Mouse (Mus musculus) heart, adult 2 months (tissue): ENCODE data around the gene Twistnb.

Source experiments
- CTCF ChIP-seq: fragments of 200-600 bp; IDR thresholded peaks from 2 replicates; pipeline ENCODE4 v1.8.1; 2022; ENCODE audit warnings: antibody characterized with exemption, mild to moderate bottlenecking, moderate library complexity
- EP300 ChIP-seq: fragments of 200-500 bp; IDR thresholded peaks from 2 replicates; pipeline ENCODE4 v1.6.1; 2011; ENCODE audit warnings: low read depth, low read length, control low read depth; ENCODE audit not compliant: insufficient read depth
- POLR2A ChIP-seq: fragments of 200-500 bp; IDR thresholded peaks from 2 replicates; pipeline ENCODE4 v1.6.1; 2011; ENCODE audit warnings: mild to moderate bottlenecking, low read depth, low read length, control low read depth; ENCODE audit not compliant: insufficient read depth

GRCm38 (mm10) chr12:33404996-33405395, 24.4 kb upstream of the Twistnb start:
- TF ChIP-seq CTCF (no peak), POLR2A (no peak), EP300 (no peak)
